Mouse (Mus musculus) kidney, adult 8-10 months (tissue): ENCODE measurements around the gene Tnfrsf1b.
A peak's percentile ranks its signal among the peaks of the same experiment; 100 is the strongest.

Source experiments
- DNase-seq, 2 experiments: peaks; one replicate each; pipeline ENCODE4 v3.0.0; 2022

The Tnfrsf1b gene

GRCm38 (mm10) chr4:145246173-145247011, at the start of gene Tnfrsf1b:
Tnfrsf1b (minus strand) TSS chr4:145246870.
- DNase-seq, result peak; percentile 17 to 35

- DNase-seq, result peak; percentile 14 to 63
Measured at GRCm38 (mm10) chr4:145295589-145296300, 49.1 kb upstream of the Tnfrsf1b start.

DNA sequence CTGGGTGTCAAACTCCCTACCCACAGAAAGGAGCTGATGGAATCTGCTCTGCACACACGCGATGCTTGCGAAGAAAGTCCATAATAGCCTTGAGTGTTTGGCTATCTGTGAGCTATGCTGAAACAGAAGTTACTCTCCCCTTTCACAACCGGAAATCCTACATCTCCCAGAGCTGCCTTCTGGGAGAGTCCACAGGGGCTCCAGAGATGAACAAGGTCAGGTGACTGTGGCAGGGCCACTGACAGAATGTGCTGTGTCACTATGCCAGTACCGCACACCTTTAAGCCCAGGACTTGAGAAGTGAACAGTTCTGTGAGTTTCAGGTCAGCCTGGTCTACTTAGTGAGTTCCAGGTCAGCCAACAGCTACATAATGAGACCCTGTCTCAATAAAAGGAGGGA, 47.9 kb upstream of the Tnfrsf1b start:
- DNase-seq, result no peak

DNA sequence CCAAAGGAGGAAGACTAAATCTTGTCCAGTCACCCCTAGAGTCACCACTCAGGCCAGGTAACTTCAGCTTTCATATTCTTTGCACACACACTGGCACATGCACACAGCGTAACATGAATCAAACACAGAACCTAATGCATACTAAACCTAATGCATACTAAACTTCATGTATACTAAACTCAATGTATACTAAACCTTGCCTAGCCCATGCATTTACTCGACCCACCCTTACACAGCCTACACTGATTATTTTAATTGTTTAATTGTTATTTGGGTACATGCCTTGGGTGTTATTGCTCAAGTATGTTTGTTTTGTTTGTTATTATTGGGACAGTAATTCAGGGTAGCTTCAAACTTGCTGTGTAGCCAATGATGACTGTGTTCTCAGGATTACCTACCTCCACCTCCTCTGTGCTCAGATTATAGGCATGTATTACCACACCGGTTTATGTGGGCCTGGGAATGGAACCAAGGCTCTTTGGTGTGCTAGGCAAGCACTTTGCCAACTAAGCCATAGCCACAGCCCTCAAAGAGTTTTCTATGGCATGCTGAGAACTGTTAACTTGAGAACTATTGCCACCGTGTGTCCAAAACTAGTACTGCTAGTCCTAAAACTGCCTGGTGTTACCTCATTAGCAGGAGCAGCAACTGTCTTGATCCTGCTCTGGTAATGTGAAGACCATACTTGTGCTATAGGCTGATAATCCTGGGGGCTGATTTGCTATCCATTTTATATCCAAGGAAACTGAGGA, 39.9 kb upstream of the Tnfrsf1b start:
- peak; percentile 58 to 79 for DNase-seq

- no peak for DNase-seq
Measured at GRCm38 (mm10) chr4:145284675-145285074, 38.0 kb upstream of the Tnfrsf1b start.

GRCm38 (mm10) chr4:145283441-145283840, 36.8 kb upstream of the Tnfrsf1b start:
- no peak for DNase-seq

DNA sequence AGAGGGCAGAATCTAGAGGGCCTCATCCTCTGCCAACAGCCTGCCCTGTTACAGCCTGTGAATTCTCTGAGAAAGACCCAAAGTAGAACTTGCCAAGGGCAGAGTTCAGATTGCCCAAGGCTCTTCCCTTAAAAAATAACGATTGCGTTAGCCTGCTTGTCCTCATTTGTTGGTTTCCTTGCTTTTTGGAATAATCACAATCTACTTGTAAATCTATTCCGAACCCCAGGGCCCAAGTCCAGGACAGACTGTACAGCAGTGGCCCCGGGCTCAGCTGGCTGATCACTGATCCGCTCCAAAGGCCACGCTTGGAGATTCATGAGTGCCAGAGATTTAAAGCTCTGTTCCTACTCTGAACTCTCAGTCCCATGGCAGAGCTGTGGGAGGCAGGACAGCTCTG, 34.3 kb upstream of the Tnfrsf1b start:
- DNase-seq, result peak; percentile 86 to 89

DNA sequence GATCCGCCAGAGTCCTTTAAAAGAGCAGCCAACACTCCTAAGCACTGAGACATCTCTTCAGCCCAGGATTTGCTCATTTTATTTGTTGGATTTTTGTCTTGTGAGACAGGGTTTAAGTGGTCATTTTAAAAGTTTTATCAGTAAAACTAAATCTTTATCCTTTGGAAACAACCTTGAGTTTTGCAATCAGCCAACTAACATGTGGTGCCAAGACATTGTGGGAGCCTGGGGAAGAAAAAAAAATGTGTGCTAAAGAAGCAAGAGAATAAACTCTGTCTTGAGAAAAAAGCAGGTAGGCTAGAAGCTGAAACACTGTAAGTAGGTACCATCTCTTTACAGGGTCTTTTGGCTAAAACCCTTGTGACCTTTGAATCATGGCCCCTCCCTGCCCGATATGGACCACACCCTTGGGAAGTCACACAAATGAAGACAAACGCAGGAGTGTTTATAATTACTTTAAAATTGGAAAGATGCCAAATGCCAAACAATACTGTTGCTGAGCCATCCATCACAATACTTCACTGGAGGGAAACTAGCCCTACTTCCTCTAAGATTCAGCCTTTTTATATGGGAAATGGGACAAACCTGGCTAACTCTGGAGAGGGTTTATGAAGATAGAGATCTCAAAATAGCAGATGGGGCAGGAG, 32.2 kb upstream of the Tnfrsf1b start:
- peak in 1 of 2 experiments; percentile 17 for DNase-seq

DNA sequence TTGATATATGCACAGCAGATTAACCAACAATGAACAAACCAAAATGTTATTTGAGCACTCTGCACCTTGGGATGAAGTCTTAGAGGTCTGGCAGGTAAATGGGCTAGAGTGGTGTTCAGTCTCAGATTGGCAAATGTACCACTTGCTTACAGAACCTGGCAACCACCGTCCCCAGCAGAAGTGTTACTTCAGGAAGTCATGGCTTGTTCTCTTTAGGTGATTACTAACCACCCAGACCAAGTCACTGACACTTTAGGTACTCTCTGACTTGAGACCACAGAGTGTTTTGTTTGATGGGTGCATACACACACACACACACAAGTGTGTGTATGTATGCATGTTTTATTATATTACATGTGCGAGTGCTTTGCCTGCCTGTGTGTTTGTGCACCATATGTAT, 31.6 kb upstream of the Tnfrsf1b start:
- DNase-seq, result no peak

DNA sequence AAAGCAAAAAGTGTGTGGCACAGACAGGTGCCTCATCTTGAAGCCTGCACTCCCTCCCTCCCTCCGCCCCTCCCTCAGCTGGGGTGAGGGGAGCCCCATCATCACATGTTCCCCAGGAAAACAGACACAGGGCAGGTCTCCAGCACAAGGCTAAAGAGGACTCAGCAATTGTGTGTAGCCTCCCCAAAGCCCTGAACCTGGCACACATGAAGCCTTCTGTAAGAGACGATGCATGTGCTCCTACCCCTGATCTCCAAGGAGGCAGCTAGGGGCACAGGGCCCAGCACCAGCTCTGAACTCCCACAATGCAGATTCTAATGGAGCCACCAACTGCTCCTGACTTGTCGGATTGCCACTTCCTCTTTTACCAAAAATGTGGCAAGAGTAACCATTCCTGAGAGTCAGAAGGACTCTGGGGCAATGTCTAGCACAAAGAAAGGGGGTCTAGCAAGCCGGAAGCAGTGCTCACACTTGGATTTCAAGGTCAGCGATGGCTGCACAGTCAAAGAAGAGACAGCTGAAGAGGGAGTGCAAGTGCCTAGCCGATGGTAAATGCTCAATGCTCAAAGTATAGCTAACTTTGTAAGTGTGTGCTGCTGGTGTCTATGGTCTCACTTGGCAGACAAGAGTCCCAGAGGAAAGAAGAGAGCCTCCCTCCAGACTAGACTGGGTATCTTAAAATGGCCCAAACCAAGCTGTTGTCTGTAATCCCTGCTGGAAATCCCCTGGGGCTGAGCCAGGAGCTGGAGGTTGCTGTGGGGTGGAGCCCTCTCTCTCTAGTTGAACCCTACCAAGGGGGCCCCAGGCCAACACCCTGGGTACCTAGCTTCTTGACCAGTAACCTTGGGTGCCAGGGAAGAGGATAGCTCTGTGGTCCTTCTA, 29.9 kb upstream of the Tnfrsf1b start:
- DNase-seq, result no peak

DNA sequence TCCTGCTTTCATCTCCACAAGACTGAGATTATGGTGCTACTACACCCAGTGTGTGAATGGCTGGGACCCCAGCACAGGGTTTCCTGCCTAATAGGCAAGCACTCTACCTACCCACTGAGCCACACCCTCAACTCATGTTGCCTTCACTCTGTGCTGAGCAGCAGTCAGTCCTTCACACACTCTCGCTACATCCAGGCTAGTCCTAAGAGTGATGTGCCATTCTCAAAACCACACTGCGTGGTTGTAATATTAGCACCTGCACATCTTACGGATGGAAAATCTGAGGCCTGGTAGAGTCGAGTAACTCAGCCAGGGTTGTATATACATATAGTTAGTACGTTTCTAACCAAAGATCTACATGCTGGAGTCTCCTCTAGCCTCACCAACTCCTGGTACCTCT, 28.2 kb upstream of the Tnfrsf1b start:
- DNase-seq, result no peak

DNA sequence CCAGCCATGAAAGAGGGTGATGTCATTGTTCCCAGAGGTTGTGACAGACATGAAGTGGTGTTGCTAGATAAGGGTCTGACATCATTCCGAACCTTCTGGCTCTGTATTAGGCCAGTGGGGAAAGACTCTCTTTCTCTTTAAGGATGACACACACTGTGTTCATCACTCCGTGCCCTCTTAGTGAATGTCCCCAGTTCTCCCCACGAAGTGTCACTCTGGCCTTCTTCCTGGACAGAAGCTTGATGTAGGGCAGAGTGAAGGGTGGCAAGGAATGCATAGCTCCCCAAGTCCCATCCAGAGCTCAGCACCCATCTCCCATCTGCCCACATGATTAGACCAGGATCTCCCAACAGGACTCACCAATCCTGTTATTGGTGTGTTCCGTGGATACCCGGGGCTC, 27.3 kb upstream of the Tnfrsf1b start:
- DNase-seq, result no peak

- no peak for DNase-seq
Measured at GRCm38 (mm10) chr4:145272763-145273162, 26.1 kb upstream of the Tnfrsf1b start.

- DNase-seq, result no peak
Measured at GRCm38 (mm10) chr4:145271634-145272033, 25.0 kb upstream of the Tnfrsf1b start.

DNA sequence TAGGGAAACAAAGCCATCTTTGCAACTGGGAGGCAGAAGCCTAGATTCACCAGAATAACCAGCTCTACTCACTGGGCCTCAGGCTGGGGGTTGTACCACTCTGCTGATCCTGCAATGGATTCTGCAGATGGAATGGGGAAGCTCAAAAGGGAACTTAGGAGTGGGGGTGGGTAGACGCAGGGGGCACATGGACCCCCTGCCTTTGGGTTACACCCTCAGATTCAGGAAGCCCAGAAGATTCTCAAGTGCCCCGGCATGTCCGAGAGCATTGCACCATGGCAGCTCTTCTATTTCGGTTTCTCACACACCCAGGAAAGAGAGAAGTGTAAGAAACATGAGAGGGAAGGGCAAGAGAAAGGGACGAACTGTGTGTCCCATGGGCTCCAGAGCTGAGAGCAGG, 23.5 kb upstream of the Tnfrsf1b start:
- no peak for DNase-seq

GRCm38 (mm10) chr4:145267631-145268110, 21.0 kb upstream of the Tnfrsf1b start:
- DNase-seq, result no peak

DNA sequence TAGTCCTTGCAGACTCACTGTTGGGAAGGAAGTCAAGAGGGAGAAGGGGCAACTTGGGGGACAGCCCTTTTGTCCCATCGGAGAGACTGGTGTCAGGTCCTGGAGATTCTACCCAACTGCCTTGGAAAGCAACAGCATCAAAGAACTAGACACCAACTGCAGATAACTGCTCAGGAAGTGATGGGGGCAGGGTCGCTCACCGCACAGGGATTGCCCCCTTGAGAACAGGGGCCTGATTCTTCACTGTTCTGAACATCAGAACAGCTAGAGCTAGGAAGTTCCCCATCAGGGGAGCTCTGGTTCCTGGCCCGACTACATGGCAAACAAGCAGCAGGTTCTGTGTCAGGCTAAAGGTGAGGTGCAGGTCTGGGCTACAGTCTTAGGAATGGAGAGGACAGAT, 19.8 kb upstream of the Tnfrsf1b start:
- no peak for DNase-seq

DNA sequence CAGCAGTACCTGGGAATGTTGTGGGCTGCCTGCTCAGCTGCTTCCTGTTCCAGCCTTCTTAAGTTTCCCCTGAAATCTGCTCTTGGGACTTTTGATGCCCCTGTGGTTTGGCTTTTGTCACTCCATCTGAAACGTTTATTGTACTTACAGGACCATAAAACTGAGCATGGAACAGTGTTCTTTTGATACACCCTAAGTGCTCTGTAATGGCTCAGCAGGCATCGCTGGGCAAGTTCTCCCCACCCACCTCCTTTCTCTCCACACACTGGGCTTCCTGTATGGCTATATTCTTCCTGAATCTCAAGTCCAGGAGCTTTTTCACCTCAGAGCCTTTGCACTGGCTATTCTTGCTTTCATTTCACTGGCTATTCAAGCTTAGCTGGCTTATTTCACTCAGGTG, 18.1 kb upstream of the Tnfrsf1b start:
- DNase-seq, result no peak

DNA sequence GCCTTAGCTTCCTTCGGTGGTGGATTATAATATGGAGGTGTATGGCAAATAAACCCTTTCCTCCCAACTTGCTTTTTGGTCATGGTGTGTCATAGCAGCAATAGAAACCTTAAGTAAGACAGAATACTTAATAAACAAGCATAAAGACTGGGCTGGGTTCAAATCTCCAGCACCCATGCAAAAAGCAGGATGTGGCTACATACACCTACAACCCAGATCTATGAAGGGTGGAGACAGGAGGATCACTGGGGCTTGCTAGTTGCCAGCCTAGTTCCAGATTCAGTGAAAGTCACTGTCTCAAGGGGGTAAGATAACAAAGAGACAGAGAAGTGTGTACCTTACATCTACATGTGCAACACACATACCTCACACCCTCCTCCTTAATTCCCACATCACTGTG, 16.9 kb upstream of the Tnfrsf1b start:
- DNase-seq, result no peak

DNA sequence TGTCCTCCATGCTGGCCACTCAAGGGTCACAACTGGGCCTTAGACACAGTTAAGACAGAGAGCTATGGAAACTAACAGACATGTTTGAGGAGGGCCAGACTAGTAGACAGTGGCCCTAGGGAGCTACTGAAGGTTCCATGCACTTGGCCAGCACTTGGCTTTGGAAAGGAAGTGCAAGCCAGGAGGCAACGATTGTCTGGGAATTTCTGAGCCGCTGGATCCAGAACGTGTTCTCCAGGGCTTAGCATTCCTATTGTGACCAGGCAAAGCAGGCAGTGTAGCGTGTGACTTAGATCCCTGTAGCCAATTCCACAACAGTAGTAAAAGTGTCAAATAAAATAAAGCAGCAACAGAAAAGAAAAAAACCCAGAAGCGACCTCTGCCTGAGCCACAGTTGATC, 14.1 kb upstream of the Tnfrsf1b start:
- DNase-seq, result no peak

- no peak for DNase-seq
Measured at GRCm38 (mm10) chr4:145257751-145258434, 11.2 kb upstream of the Tnfrsf1b start.
